Mouse (Mus musculus) ES-E14 (cell line): ENCODE data around the gene Foxs1.

Experiments
- MAFK ChIP-seq: IDR thresholded peaks from 2 replicates; pipeline ENCODE4 v1.6.1; 2014; ENCODE audit warnings: mild to moderate bottlenecking, low read depth, low read length, inconsistent platforms; ENCODE audit not compliant: insufficient read depth
- ZNF384 ChIP-seq: IDR thresholded peaks from 2 replicates; pipeline ENCODE4 v1.6.1; 2012; ENCODE audit warnings: low read depth, low read length, inconsistent platforms

- no peak for TF ChIP-seq MAFK
- TF ChIP-seq ZNF384 = no peak
These were observed 11.0 kb upstream of the Foxs1 start for GRCm38 (mm10) chr2:152944013-152944412.
